Mouse (Mus musculus) spleen, adult 2 months (tissue): ENCODE data around the gene Jup. TPM values are rescaled to one million over a fixed set of nuclear protein-coding genes. Genes with fewer than 3 reads are reported as not detected.

Experiments used
- DNase-seq, 2 experiments: peaks; one replicate each; pipeline versions ENCODE4 v3.0.0 to v3.0.0-alpha.2; 2012 to 2021; ENCODE audit warnings: low spot score in 2 of 2, low read depth in 1 of 2
- H3K27ac ChIP-seq: fragments of 200-500 bp; 2 replicates; pipeline ENCODE4 v1.5.1; 2012; ENCODE audit warnings: low read length, inconsistent platforms; ENCODE audit not compliant: insufficient read depth
- H3K27me3 ChIP-seq: fragments of 200-500 bp; 2 replicates; pipeline ENCODE4 v1.6.1; 2012; ENCODE audit warnings: mild to moderate bottlenecking, moderate library complexity, low read length, inconsistent platforms; ENCODE audit not compliant: control insufficient read depth, insufficient read depth
- H3K36me3 ChIP-seq: fragments of 200-500 bp; 2 replicates; pipeline ENCODE4 v1.6.1; 2012; ENCODE audit warnings: mild to moderate bottlenecking, low read length, inconsistent platforms; ENCODE audit not compliant: control insufficient read depth, insufficient read depth
- H3K4me1 ChIP-seq: fragments of 200-500 bp; 2 replicates; pipeline ENCODE4 v1.6.1; 2011; ENCODE audit warnings: inconsistent platforms; ENCODE audit not compliant: control insufficient read depth, insufficient read depth, insufficient read length
- H3K4me3 ChIP-seq: fragments of 200-500 bp; 2 replicates; pipeline ENCODE4 v1.5.1; 2011; ENCODE audit warnings: mild to moderate bottlenecking, inconsistent platforms; ENCODE audit not compliant: insufficient read depth, insufficient read length; ENCODE audit errors: extremely low read depth
- CTCF ChIP-seq: fragments of 200-500 bp; IDR thresholded peaks from 2 replicates; pipeline ENCODE4 v1.5.1; 2011; ENCODE audit warnings: mild to moderate bottlenecking, inconsistent platforms; ENCODE audit not compliant: insufficient read depth, insufficient read length, insufficient replicate concordance; ENCODE audit errors: extremely low read depth
- POLR2A ChIP-seq: fragments of 200-500 bp; IDR thresholded peaks from 2 replicates; pipeline ENCODE4 v1.6.1; 2011; ENCODE audit warnings: low read depth, low read length, inconsistent platforms
- WGBS: fragments of 180-500 bp; shearing (Covaris S2); methylation state at CpG from one replicate; pipeline ENCODE4 v1.1.7; 2018; 5-methylcytosine and 5-hydroxymethylcytosine counted together
- polyA plus RNA-seq: library from polyadenylated mRNA; depleted of rRNA; stranded (reverse); fragments of >200 nt; gene quantifications from 2 replicates; pipeline ENCODE4 v1.2.3, GENCODE M21; 2012

Jup gene
- polyA plus RNA-seq, 1 experiment: 84.5 TPM

GRCm38 (mm10) chr11:100432002-100432401 lies 34.4 kb upstream of the Jup start:
- no peaks in the 10 kb centered on the region for H3K4me1 ChIP-seq
- no peak overlapping the region for H3K27ac ChIP-seq
- H3K36me3 ChIP-seq: peaks cover 15% of the 10 kb centered on the region
- H3K27me3 ChIP-seq: no peaks in the 10 kb centered on the region
- DNase-seq: no peak
- no peak overlapping the region for H3K4me3 ChIP-seq
- no peak for TF ChIP-seq CTCF
- no peak for TF ChIP-seq POLR2A
- WGBS: 91% methylated on average over 5 of the region's 5 CpGs

GRCm38 (mm10) chr11:100430052-100430451 lies 32.5 kb upstream of the Jup start:
- Histone ChIP-seq H3K4me1 (no peaks in the 10 kb centered on the region), H3K27me3 (no peaks in the 10 kb centered on the region), H3K4me3 (no peak overlapping the region), H3K27ac (no peak overlapping the region), H3K36me3 (peaks cover 7% of the 10 kb centered on the region; the same call in 1 of the 2 replicates)
- DNase-seq: no peak
- TF ChIP-seq CTCF (no peak), POLR2A (no peak)
- 93% methylated on average over 7 of the region's 7 CpGs for WGBS

- Histone ChIP-seq H3K36me3 (peaks cover 6% of the 10 kb centered on the region; the same call in 1 of the 2 replicates), H3K27me3 (no peaks in the 10 kb centered on the region), H3K4me1 (no peaks in the 10 kb centered on the region), H3K4me3 (no peak overlapping the region), H3K27ac (no peak overlapping the region)
- no peak for TF ChIP-seq POLR2A
- WGBS: 81% methylated on average over 9 of the region's 9 CpGs
- DNase-seq: no peak
These were observed 31.1 kb upstream of the Jup start for GRCm38 (mm10) chr11:100428612-100429199.

DNA sequence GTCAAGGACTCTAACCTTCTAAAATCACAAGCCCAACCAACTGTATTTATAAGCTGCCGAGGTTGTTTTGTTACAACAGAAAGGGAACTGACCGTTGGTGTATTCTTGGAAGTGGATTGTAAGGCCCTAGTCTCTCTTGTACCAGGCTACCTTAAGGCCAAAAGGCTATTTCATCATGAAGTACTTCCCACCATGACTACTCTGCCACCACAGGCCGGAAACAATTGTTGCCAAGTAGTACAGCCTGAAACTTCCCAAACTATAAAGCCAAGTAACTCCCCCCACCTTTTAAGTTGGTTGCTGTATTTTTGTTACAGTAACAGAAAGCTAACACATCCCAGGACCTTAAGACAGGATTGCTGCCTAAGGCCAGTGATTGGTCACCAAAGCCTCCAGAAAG lies 29.3 kb upstream of the Jup start:
- no peaks in the 10 kb centered on the region for H3K27me3 ChIP-seq
- H3K4me1 ChIP-seq: no peaks in the 10 kb centered on the region
- no peak overlapping the region for H3K4me3 ChIP-seq
- WGBS: 77% methylated on average over 3 of the region's 3 CpGs
- TF ChIP-seq POLR2A (no peak), CTCF (no peak)
- no peak overlapping the region for H3K27ac ChIP-seq
- DNase-seq: no peak
- H3K36me3 ChIP-seq: peaks cover 6% of the 10 kb centered on the region; the same call in 1 of the 2 replicates

GRCm38 (mm10) chr11:100425851-100426250 lies 28.3 kb upstream of the Jup start:
- Histone ChIP-seq H3K4me3 (no peak overlapping the region), H3K36me3 (peaks cover 6% of the 10 kb centered on the region; the same call in 1 of the 2 replicates), H3K27ac (no peak overlapping the region), H3K4me1 (no peaks in the 10 kb centered on the region), H3K27me3 (no peaks in the 10 kb centered on the region)
- DNase-seq: peak in 1 of 2 experiments; percentile 67
- no peak for TF ChIP-seq POLR2A
- peak; percentile 29; the same call in 1 of the 2 replicates for TF ChIP-seq CTCF
- 62% methylated on average over 7 of the region's 7 CpGs for WGBS

- 88% methylated on average over 7 of the region's 7 CpGs for WGBS
- H3K36me3 ChIP-seq: no peaks in the 10 kb centered on the region
- TF ChIP-seq CTCF: no peak
- TF ChIP-seq POLR2A: no peak
- no peak overlapping the region for H3K27ac ChIP-seq
- no peak for DNase-seq
- H3K27me3 ChIP-seq: no peaks in the 10 kb centered on the region
- no peak overlapping the region for H3K4me3 ChIP-seq
- H3K4me1 ChIP-seq: no peaks in the 10 kb centered on the region
These were observed 26.3 kb upstream of the Jup start for GRCm38 (mm10) chr11:100423836-100424235.

GRCm38 (mm10) chr11:100421537-100421936 lies 24.0 kb upstream of the Jup start:
- no peaks in the 10 kb centered on the region for H3K4me1 ChIP-seq
- no peak for DNase-seq
- 83% methylated on average over 8 of the region's 8 CpGs for WGBS

More at GRCm38 (mm10) chr11:100421537-100421936, 24.0 kb upstream of the Jup start:
- H3K36me3 ChIP-seq: no peaks in the 10 kb centered on the region
- TF ChIP-seq CTCF (no peak), POLR2A (no peak)
- H3K4me3 ChIP-seq: no peak overlapping the region
- H3K27me3 ChIP-seq: no peaks in the 10 kb centered on the region
- H3K27ac ChIP-seq: no peak overlapping the region
